Mouse (Mus musculus) cerebellum, adult 2 months (tissue): ENCODE measurements at regions not wholly inside any gene's neighbourhood (a gene's known extent, or its start where the extent isn't known, plus 50 kb on each side); places are given as distances from the start of the nearest gene placed in this dataset.
A peak's percentile ranks its signal among the peaks of the same experiment; 100 is the strongest.

Source experiments
- DNase-seq, 2 experiments: peaks; one replicate each; pipeline ENCODE4 v3.0.0; 2021
- H3K27ac ChIP-seq: fragments of 200-500 bp; 2 replicates; pipeline ENCODE4 v1.5.1; 2012; ENCODE audit warnings: low read length, control low read depth, inconsistent platforms; ENCODE audit not compliant: insufficient read depth
- H3K27me3 ChIP-seq: fragments of 200-500 bp; 2 replicates; pipeline ENCODE4 v1.6.1; 2012; ENCODE audit warnings: inconsistent platforms, mild to moderate bottlenecking, low read length, moderate library complexity; ENCODE audit not compliant: control insufficient read depth, insufficient read depth
- H3K4me1 ChIP-seq: fragments of 200-500 bp; 2 replicates; pipeline ENCODE4 v1.6.1; 2011; ENCODE audit warnings: low read length; ENCODE audit not compliant: control insufficient read depth, insufficient read depth
- H3K4me3 ChIP-seq: fragments of 200-500 bp; replicated peaks from 2 replicates; pipeline ENCODE3; 2011; ENCODE audit warnings: mild to moderate bottlenecking, low read depth, low read length, control low read depth; ENCODE audit not compliant: insufficient read depth
- CTCF ChIP-seq: fragments of 200-500 bp; IDR thresholded peaks from 2 replicates; pipeline ENCODE4 v1.5.1; 2011; ENCODE audit warnings: low read depth, mild to moderate bottlenecking, control low read depth, low read length, moderate library complexity, borderline replicate concordance; ENCODE audit not compliant: insufficient read depth
- POLR2A ChIP-seq: fragments of 200-500 bp; IDR thresholded peaks from 2 replicates; pipeline ENCODE4 v1.6.1; 2011; ENCODE audit warnings: low read length, control low read depth, borderline replicate concordance; ENCODE audit not compliant: insufficient read depth
- WGBS: fragments of 180-500 bp; shearing (Covaris S2); methylation state at CpG from one replicate; pipeline ENCODE4 v1.1.7; 2018; 5-methylcytosine and 5-hydroxymethylcytosine counted together

DNA sequence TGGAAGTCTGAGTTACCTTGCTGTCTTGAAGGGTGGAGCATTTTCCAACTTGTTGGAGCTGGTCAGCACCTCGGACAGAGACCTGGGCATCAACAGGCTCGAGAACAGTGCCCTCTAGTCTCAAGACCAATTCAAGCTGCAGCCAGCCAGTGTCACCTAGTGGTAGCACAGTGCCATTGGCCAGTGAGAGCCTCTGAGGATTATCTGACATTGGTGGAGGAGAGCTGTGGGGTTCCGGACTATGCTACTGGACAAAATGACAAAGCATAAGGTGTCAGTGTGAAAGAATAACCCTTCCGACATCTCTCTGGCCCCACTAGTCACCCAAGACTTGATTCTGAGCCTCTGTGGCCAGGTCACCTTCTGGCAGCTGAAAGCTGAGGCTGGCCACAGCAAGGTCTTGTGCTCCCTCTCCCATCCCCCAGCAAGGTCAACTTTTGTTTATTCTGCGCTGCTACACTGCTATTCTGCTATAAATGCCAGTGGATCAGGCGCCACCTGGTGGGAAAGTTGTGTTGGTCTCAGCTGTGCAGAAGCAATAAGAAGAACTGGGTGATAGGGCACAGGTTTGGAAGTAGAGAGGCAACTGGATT is 232.2 kb downstream of the Olfm4 start:
- no peaks in the 10 kb centered on the region for H3K27me3 ChIP-seq
- H3K4me3 ChIP-seq = no peak overlapping the region
- no peaks in the 10 kb centered on the region for H3K4me1 ChIP-seq
- H3K27ac ChIP-seq = no peak overlapping the region
- peak; percentile 60 to 63 for DNase-seq
- TF ChIP-seq CTCF = peak; percentile 88
- TF ChIP-seq POLR2A = no peak
- WGBS = 9% methylated on average over 6 of the region's 6 CpGs

DNA sequence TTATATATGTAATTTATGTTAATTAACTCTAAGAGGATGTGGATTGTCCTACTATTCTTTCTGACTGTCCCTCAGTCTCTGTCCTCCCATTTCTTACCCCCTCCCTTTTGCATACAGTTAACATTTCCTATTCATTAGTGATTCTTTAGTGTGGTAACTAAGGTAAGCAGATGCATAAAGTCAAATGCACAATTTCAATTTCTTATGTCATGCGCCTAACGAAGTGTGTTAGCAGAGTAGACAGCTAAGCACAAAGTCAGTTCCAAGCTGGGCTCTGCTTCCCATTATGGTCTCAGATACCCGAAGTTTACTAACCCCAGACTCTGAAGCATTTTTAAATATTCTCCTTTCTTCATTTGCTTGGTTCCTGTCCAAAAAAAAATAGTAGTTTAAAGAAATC is 248.2 kb downstream of the Olfm4 start:
- Histone ChIP-seq H3K4me1 (no peaks in the 10 kb centered on the region), H3K27me3 (no peaks in the 10 kb centered on the region), H3K27ac (no peak overlapping the region), H3K4me3 (no peak overlapping the region)
- WGBS = 87% methylated on average over 3 of the region's 3 CpGs
- DNase-seq = no peak
- TF ChIP-seq CTCF (no peak), POLR2A (no peak)

DNA sequence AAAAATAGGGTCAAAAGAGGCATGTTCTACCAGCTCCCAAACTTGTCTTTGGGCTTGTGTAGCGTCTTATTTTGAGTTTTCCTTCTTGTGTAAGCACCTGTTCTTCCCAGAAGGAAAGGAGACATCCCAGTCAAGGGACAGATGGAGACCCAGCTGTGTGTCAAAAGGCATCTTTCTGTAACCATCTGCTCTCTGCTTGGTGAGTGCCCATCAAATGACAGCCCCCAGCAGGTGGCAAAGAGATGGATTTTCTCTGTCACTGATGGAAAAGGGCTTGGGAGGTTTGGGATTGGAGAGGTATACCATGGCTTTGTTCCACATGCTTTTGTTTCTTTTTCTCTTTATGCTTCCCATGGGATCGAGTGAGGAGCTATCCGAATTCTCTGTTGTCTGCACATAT is 249.1 kb downstream of the Olfm4 start:
- Histone ChIP-seq H3K4me3 (no peak overlapping the region), H3K27me3 (no peaks in the 10 kb centered on the region), H3K27ac (no peak overlapping the region), H3K4me1 (no peaks in the 10 kb centered on the region)
- TF ChIP-seq POLR2A (no peak), CTCF (no peak)
- WGBS = 6% methylated on average over 3 of the region's 3 CpGs
- DNase-seq = peak; percentile 57 to 77

DNA sequence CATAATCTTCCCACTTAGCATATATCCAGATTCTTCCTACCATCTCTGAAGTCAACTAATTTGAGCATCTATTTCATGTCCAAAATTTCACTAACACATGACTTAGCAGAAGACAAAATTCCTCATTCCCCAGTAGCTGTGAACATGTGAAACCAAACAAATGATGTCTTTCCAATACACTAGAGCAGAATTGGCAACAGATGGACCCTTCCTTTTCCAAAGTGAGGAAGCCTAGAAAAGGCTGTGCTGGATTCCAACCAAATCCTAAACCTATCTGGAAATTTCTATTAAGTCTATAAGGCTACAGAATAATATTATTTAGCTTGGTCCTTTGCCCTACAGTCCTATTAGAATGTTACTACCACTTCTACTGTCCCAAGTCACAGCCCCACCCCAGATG is 253.3 kb downstream of the Olfm4 start:
- TF ChIP-seq POLR2A = no peak
- no peak for TF ChIP-seq CTCF
- Histone ChIP-seq H3K27ac (no peak overlapping the region), H3K4me3 (no peak overlapping the region), H3K27me3 (no peaks in the 10 kb centered on the region), H3K4me1 (no peaks in the 10 kb centered on the region)
- no peak for DNase-seq

DNA sequence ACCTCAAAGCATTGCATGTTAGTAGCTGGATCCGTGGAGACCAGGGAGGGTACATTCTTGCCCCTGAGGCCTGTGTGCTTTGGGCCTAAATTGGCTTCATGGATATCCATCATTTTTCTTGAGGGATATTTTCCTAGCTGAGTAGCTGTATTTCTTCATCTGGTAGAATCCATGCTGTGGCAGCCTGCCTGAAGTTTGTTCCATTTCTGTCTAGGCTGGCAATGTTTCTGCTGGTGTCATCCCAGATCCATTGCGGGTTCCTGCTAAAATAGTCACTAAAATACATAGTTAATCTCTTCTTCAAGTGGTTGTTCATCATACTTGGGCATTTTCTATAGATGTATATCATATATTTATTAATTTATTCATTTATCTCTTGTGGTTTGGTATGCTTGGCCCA is 253.7 kb downstream of the Olfm4 start:
- H3K4me1 ChIP-seq = no peaks in the 10 kb centered on the region
- 61% methylated on average over 2 of the region's 2 CpGs for WGBS
- H3K27ac ChIP-seq = no peak overlapping the region
- H3K4me3 ChIP-seq = no peak overlapping the region
- TF ChIP-seq CTCF = no peak
- no peak for TF ChIP-seq POLR2A
- DNase-seq = no peak
- no peaks in the 10 kb centered on the region for H3K27me3 ChIP-seq

DNA sequence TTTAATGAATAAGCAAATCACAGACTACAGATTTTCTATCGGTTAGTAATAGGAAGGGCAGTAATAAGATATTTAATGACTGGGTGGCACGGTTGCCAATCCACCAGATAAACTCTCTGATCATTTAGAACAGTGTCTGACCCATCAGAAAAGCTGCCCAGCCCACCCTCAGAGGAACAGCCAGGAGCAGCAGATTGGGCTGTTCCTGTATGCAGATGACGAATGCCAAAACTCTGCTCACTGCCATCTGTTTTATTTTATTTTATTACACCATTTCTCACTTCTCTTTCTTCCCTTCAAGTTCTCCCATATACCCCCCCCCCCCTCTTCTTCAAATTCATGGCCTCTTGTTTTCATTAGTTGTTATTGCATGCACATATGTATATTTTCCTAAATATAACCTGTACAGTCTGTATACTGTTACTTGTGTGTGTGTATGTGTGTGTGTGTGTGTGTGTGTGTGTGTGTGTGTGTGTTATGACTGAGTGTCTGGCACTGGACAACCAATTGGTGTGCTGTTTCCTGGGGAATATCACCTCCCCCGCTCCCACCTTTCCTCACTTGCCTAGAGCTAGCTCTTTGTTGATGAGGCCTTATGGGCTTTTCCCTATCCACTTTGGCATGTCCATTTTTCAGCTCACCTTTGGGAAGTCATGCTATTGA is 260.9 kb downstream of the Olfm4 start:
- TF ChIP-seq POLR2A (no peak), CTCF (no peak)
- WGBS = 33% methylated on average over 4 of the region's 4 CpGs

DNA sequence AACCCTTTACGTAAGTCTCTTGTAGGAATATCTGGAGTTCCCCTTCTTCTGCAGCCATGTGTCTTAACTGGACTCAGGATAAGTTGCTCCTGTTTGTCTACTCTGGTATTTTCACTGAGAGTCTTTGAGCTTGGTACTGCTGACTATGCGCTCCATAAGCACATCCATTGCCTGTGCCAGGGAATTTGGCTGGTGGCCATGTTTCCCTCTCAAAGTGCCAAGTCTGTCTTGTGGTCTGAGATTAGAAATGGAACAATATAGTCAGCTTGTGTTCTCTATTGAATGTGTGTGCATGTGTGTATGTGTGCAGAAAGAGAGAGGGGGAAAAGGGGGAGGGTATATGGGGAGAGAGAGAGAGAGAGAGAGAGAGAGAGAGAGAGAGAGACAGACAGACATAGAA is 263.7 kb downstream of the Olfm4 start:
- no peak for TF ChIP-seq CTCF
- TF ChIP-seq POLR2A = no peak
- Histone ChIP-seq H3K4me3 (no peak overlapping the region), H3K27ac (no peak overlapping the region), H3K4me1 (peaks cover 8% of the 10 kb centered on the region; the same call in 1 of the 2 replicates), H3K27me3 (no peaks in the 10 kb centered on the region)
- 44% methylated on average over 2 of the region's 2 CpGs for WGBS
- DNase-seq = peak; percentile 90 to 92

More for the DNA sequence above, 260.9 kb downstream of the Olfm4 start:
- H3K27me3 ChIP-seq = no peaks in the 10 kb centered on the region
- H3K4me3 ChIP-seq = no peak overlapping the region
- peak; percentile 15 to 70 for DNase-seq
- peaks cover 8% of the 10 kb centered on the region; the same call in 1 of the 2 replicates for H3K4me1 ChIP-seq
- no peak overlapping the region for H3K27ac ChIP-seq

DNA sequence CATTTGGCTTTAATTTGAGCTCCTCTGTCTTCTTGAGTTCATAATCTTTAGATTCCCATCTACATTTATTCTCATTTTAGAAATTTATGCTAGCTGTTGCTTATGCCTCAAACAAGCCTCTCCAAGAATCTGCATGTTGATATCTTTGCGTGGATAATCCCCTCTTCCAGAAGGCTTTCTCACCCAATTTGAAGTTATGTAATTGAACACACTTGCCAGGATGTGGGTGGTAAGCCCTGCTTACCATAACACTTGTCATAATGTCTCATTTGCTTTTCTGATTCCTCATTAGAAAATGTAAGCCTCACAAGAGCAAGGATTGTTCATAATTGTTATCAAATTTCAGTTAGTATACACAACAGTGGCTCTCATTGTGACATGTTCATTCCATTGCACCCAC is 266.0 kb downstream of the Olfm4 start:
- Histone ChIP-seq H3K4me3 (no peak overlapping the region), H3K4me1 (peaks cover 8% of the 10 kb centered on the region), H3K27ac (no peak overlapping the region), H3K27me3 (no peaks in the 10 kb centered on the region)
- DNase-seq = no peak
- 96% methylated on average over 1 of the region's 1 CpGs for WGBS
- no peak for TF ChIP-seq POLR2A
- no peak for TF ChIP-seq CTCF
